8 mouse cellular contexts compared by ENCODE assay signal in the genomic region with DNA sequence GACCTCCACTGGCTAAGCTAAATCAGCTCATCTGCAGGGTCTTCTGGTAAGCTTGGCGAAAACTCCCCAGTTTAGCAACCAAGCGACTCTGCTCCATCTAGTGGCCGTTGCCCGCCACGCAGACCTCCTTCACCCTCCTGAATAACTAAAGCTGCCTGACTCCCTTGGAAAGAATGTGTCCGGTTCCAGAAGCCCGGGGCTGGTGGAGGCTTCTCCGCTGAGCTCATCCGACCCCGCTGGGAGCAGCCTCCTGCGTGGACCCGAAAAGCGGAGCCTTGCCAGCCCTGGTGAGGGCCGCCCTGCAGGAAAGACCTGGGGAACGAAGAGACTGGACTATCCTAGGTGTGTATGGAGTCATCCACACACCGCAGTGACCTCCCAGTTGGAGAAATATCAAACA.
DNase-seq lines count a peak whose midpoint lies in the region; ATAC-seq lines count a peak whose summit lies in the region.

No protein-coding gene starts in this region.

- H3K4me3 ChIP-seq in hindbrain, embryonic 12.5 days = peak overlapping the region; percentile 29

- H3K36me3 ChIP-seq in hindbrain, embryonic 12.5 days = no peaks in the 10 kb centered on the region

- peak overlapping the region; percentile 70 for H3K4me2 ChIP-seq in hindbrain, embryonic 12.5 days (replicated peaks)

- no peaks in the 10 kb centered on the region for H3K9me3 ChIP-seq in hindbrain, embryonic 12.5 days (replicated peaks)

- no peak overlapping the region for H3K27ac ChIP-seq in hindbrain, embryonic 12.5 days

- H3K27me3 ChIP-seq in hindbrain, embryonic 12.5 days = no peaks in the 10 kb centered on the region

- WGBS in hindbrain, embryonic 12.5 days = 5% methylated on average over 16 of the region's 16 CpGs

- DNase-seq in Muller cell, postnatal 12 days (ENCODE audit: inconsistent ontology term) = peak; percentile 96
- DNase-seq in cerebellum, adult 9-10 months = peak; percentile 68
- peak; percentile 46 to 59 for DNase-seq in layer of hippocampus, postnatal 25 days (ENCODE audit: extremely low spot score in 1 of 2, low spot score in 1 of 2)
- DNase-seq in lung, postnatal 25 days (ENCODE audit: low spot score) = peak; percentile 62
- DNase-seq in retina, postnatal 1 day = peak; percentile 90
- DNase-seq in thymus, postnatal 4 days = peak; percentile 80

- ATAC-seq in frontal cortex, adult (ENCODE audit: low TSS enrichment) = peak; percentile 96
- peak; percentile 90 for ATAC-seq in hindbrain, embryonic 12.5 days (ENCODE audit: low FRiP score)

- H3K4me1 ChIP-seq in hindbrain, embryonic 12.5 days = peaks cover 7% of the 10 kb centered on the region

- peak overlapping the region; percentile 54; the same call in 1 of the 2 replicates for H3K9ac ChIP-seq in hindbrain, embryonic 12.5 days
